8 mouse cellular contexts compared by ENCODE assay signal in genomic region chr2:3118203-3118941, GRCm38 (mm10). TPM values are rescaled to one million over a fixed set of nuclear protein-coding genes. Genes with fewer than 3 reads are reported as not detected.
DNase-seq lines count a peak whose midpoint lies in the region; ATAC-seq and TF ChIP-seq lines count a peak whose summit lies in the region.

No protein-coding gene starts in this region.

- H3K4me3 ChIP-seq in erythroblast, embryonic 14.5 days (replicated peaks): peak overlapping the region; percentile 57
- peak overlapping the region; percentile 88 for H3K4me3 ChIP-seq in embryonic facial prominence, embryonic 14.5 days (ENCODE audit: low read depth, low read length)
- peak overlapping the region; percentile 84 for H3K4me3 ChIP-seq in heart, embryonic 10.5 days
- peak overlapping the region; percentile 82 for H3K4me3 ChIP-seq in kidney, embryonic 15.5 days (replicated peaks)
- H3K4me3 ChIP-seq in limb, embryonic 14.5 days (replicated peaks; ENCODE audit: low read length): peak overlapping the region; percentile 88
- H3K4me3 ChIP-seq in midbrain, embryonic 16.5 days (ENCODE audit: low read depth, low read length): peak overlapping the region; percentile 91
- H3K4me3 ChIP-seq in stomach, embryonic 14.5 days (ENCODE audit: low read depth, low read length): peak overlapping the region; percentile 87

- no peaks in the 10 kb centered on the region for H3K9me3 ChIP-seq in erythroblast, embryonic 14.5 days (ENCODE audit: control insufficient read depth, low read length)
- no peaks in the 10 kb centered on the region for H3K9me3 ChIP-seq in embryonic facial prominence, embryonic 14.5 days (ENCODE audit: control insufficient read depth, low read length)
- H3K9me3 ChIP-seq in heart, embryonic 10.5 days: no peaks in the 10 kb centered on the region
- H3K9me3 ChIP-seq in kidney, embryonic 15.5 days (replicated peaks): no peaks in the 10 kb centered on the region
- H3K9me3 ChIP-seq in limb, embryonic 14.5 days (ENCODE audit: control insufficient read depth, low read length): no peaks in the 10 kb centered on the region
- H3K9me3 ChIP-seq in midbrain, embryonic 16.5 days (replicated peaks; ENCODE audit: control insufficient read depth, low read length, poor library complexity, severe bottlenecking): no peaks in the 10 kb centered on the region
- no peaks in the 10 kb centered on the region for H3K9me3 ChIP-seq in stomach, embryonic 14.5 days (ENCODE audit: control insufficient read depth, low read depth, low read length)

- peak overlapping the region; percentile 91 for H3K9ac ChIP-seq in embryonic facial prominence, embryonic 14.5 days (ENCODE audit: low read depth, low read length)
- peak overlapping the region; percentile 89 for H3K9ac ChIP-seq in kidney, embryonic 15.5 days
- H3K9ac ChIP-seq in limb, embryonic 14.5 days (ENCODE audit: low read depth, low read length, severe bottlenecking): peak overlapping the region; percentile 95
- peak overlapping the region; percentile 98 for H3K9ac ChIP-seq in midbrain, embryonic 16.5 days (ENCODE audit: low read depth, low read length)
- peak overlapping the region; percentile 89 for H3K9ac ChIP-seq in stomach, embryonic 14.5 days (replicated peaks; ENCODE audit: low read depth, low read length)

- peak overlapping the region; percentile 88 for H3K27ac ChIP-seq in embryonic facial prominence, embryonic 14.5 days (replicated peaks; ENCODE audit: low read depth, low read length)
- peak overlapping the region; percentile 96 for H3K27ac ChIP-seq in heart, embryonic 10.5 days
- peak overlapping the region; percentile 94 for H3K27ac ChIP-seq in kidney, embryonic 15.5 days
- peak overlapping the region; percentile 88 for H3K27ac ChIP-seq in limb, embryonic 14.5 days (replicated peaks; ENCODE audit: low read depth, low read length)
- H3K27ac ChIP-seq in midbrain, embryonic 16.5 days (ENCODE audit: low read length): peak overlapping the region; percentile 95
- H3K27ac ChIP-seq in stomach, embryonic 14.5 days (ENCODE audit: low read length): peak overlapping the region; percentile 90

- peaks cover 25% of the 10 kb centered on the region for H3K27me3 ChIP-seq in erythroblast, embryonic 14.5 days (ENCODE audit: control insufficient read depth)
- no peaks in the 10 kb centered on the region for H3K27me3 ChIP-seq in embryonic facial prominence, embryonic 14.5 days (replicated peaks; ENCODE audit: control insufficient read depth, insufficient read depth, low read length)
- no peaks in the 10 kb centered on the region for H3K27me3 ChIP-seq in heart, embryonic 10.5 days (ENCODE audit: insufficient read depth, poor library complexity, severe bottlenecking)
- H3K27me3 ChIP-seq in kidney, embryonic 15.5 days: no peaks in the 10 kb centered on the region
- H3K27me3 ChIP-seq in limb, embryonic 14.5 days (ENCODE audit: control insufficient read depth, insufficient read depth, low read length): no peaks in the 10 kb centered on the region
- no peaks in the 10 kb centered on the region for H3K27me3 ChIP-seq in midbrain, embryonic 16.5 days (ENCODE audit: control insufficient read depth, insufficient read depth, low read depth, low read length)
- no peaks in the 10 kb centered on the region for H3K27me3 ChIP-seq in stomach, embryonic 14.5 days (ENCODE audit: control insufficient read depth, insufficient read depth, low read length)

- peak; percentile 92 for DNase-seq in embryonic facial prominence, embryonic 14.5 days (ENCODE audit: low spot score)
- DNase-seq in heart, embryonic 10.5 days (ENCODE audit: low spot score): peak; percentile 87
- DNase-seq in limb, embryonic 14.5 days (ENCODE audit: low spot score): peak; percentile 86

- H3K36me3 ChIP-seq in erythroblast, embryonic 14.5 days (ENCODE audit: control insufficient read depth): no peaks in the 10 kb centered on the region
- no peaks in the 10 kb centered on the region for H3K36me3 ChIP-seq in embryonic facial prominence, embryonic 14.5 days (ENCODE audit: control insufficient read depth, insufficient read depth, low read length)
- no peaks in the 10 kb centered on the region for H3K36me3 ChIP-seq in heart, embryonic 10.5 days
- H3K36me3 ChIP-seq in kidney, embryonic 15.5 days: no peaks in the 10 kb centered on the region
- H3K36me3 ChIP-seq in limb, embryonic 14.5 days (ENCODE audit: control insufficient read depth, insufficient read depth, low read length): no peaks in the 10 kb centered on the region
- H3K36me3 ChIP-seq in midbrain, embryonic 16.5 days (ENCODE audit: control insufficient read depth, insufficient read depth, low read length): no peaks in the 10 kb centered on the region
- H3K36me3 ChIP-seq in stomach, embryonic 14.5 days (ENCODE audit: control insufficient read depth, insufficient read depth, low read length): no peaks in the 10 kb centered on the region

- peak overlapping the region; percentile 63 for H3K4me2 ChIP-seq in embryonic facial prominence, embryonic 14.5 days (ENCODE audit: low read depth, low read length)
- peak overlapping the region; percentile 67 for H3K4me2 ChIP-seq in kidney, embryonic 15.5 days
- H3K4me2 ChIP-seq in limb, embryonic 14.5 days (replicated peaks; ENCODE audit: low read depth, low read length, severe bottlenecking): peak overlapping the region; percentile 71
- peak overlapping the region; percentile 83 for H3K4me2 ChIP-seq in midbrain, embryonic 16.5 days (ENCODE audit: low read length)
- H3K4me2 ChIP-seq in stomach, embryonic 14.5 days (replicated peaks; ENCODE audit: low read depth, low read length): peak overlapping the region; percentile 59

- H3K4me1 ChIP-seq in erythroblast, embryonic 14.5 days (ENCODE audit: control insufficient read depth): peaks cover 2% of the 10 kb centered on the region; the same call in 1 of the 2 replicates
- peaks cover 15% of the 10 kb centered on the region; the same call in 1 of the 2 replicates for H3K4me1 ChIP-seq in embryonic facial prominence, embryonic 14.5 days (ENCODE audit: control insufficient read depth, insufficient read depth, low read length)
- peaks cover 14% of the 10 kb centered on the region; the same call in 1 of the 2 replicates for H3K4me1 ChIP-seq in heart, embryonic 10.5 days
- H3K4me1 ChIP-seq in kidney, embryonic 15.5 days: peaks cover 23% of the 10 kb centered on the region
- peaks cover 17% of the 10 kb centered on the region for H3K4me1 ChIP-seq in limb, embryonic 14.5 days (ENCODE audit: control insufficient read depth, insufficient read depth, low read length)
- peaks cover 18% of the 10 kb centered on the region for H3K4me1 ChIP-seq in midbrain, embryonic 16.5 days (ENCODE audit: control insufficient read depth, insufficient read depth, low read length)
- peaks cover 6% of the 10 kb centered on the region for H3K4me1 ChIP-seq in stomach, embryonic 14.5 days (ENCODE audit: control insufficient read depth, insufficient read depth, low read length)

- ATAC-seq in erythroblast, adult 5-6 weeks (replicated peaks; ENCODE audit: low FRiP score, poor library complexity, severe bottlenecking): no peak
- peak; percentile 91 for ATAC-seq in embryonic facial prominence, embryonic 14.5 days (ENCODE audit: low read depth)
- ATAC-seq in kidney, embryonic 15.5 days (replicated peaks; ENCODE audit: low FRiP score): peak; percentile 95
- peak; percentile 92 for ATAC-seq in limb, embryonic 14.5 days (ENCODE audit: low FRiP score, low read depth)
- peak; percentile 92 for ATAC-seq in midbrain, embryonic 16.5 days
- ATAC-seq in stomach, embryonic 14.5 days (ENCODE audit: insufficient number of reproducible peaks, insufficient read depth, low FRiP score, low read depth): peak; percentile 93

- under 1% methylated on average over 19 of the region's 93 CpGs for WGBS in embryonic facial prominence, embryonic 14.5 days
- under 1% methylated on average over 76 of the region's 93 CpGs for WGBS in heart, embryonic 10.5 days
- under 1% methylated on average over 72 of the region's 93 CpGs for WGBS in kidney, embryonic 15.5 days
- under 1% methylated on average over 74 of the region's 93 CpGs for WGBS in limb, embryonic 14.5 days
- WGBS in midbrain, embryonic 16.5 days: under 1% methylated on average over 47 of the region's 93 CpGs
- WGBS in stomach, embryonic 14.5 days: under 1% methylated on average over 68 of the region's 93 CpGs

- TF ChIP-seq POLR2A in limb, embryonic 14.5 days (IDR thresholded peaks at IDR 0.05; ENCODE audit: borderline replicate concordance, extremely low read depth, insufficient read depth, insufficient read length): peak; percentile 82; the same call in 1 of the 2 replicates

RNA-seq across cellular contexts. Expression of gene Fam171a1, which starts 4.3 kb away (rescaled TPM):
- polyA plus RNA-seq in erythroblast, embryonic 14.5 days (2012): 0.01 TPM in 2 replicates
- 0.21 TPM in 1 of 2 replicates, not detected in the other for total RNA-seq in erythroblast, adult 5-6 weeks (2015; ENCODE audit: low replicate concordance)
- total RNA-seq in erythroblast, adult 5-6 weeks (2017; ENCODE audit: low replicate concordance): 0.17 and 0.42 TPM in 2 replicates
- 31.2 and 37.0 TPM in 2 replicates for polyA plus RNA-seq in embryonic facial prominence, embryonic 14.5 days (2014; fragmentation: Nextera tagmentation; extraction: Ambion mirVana)
- 34.0 and 35.3 TPM in 2 replicates for polyA plus RNA-seq in heart, embryonic 10.5 days (2016; fragmentation: Nextera tagmentation; extraction: Ambion mirVana)
- 53.5 and 57.1 TPM in 2 replicates for polyA plus RNA-seq in kidney, embryonic 15.5 days (2015; fragmentation: Nextera tagmentation; extraction: Ambion mirVana)
- polyA plus RNA-seq in limb, embryonic 14.5 days (2012; rRNA removed): 32.7 and 33.7 TPM in 2 replicates
- 31.7 and 38.1 TPM in 2 replicates for polyA plus RNA-seq in limb, embryonic 14.5 days (2014; fragmentation: Nextera tagmentation; extraction: Ambion mirVana)
- 44.0 and 48.0 TPM in 2 replicates for polyA plus RNA-seq in midbrain, embryonic 16.5 days (2015; fragmentation: Nextera tagmentation; extraction: Ambion mirVana)
- 33.6 and 34.0 TPM in 2 replicates for polyA plus RNA-seq in stomach, embryonic 14.5 days (2014; fragmentation: Nextera tagmentation; extraction: Ambion mirVana)

Comparison
In these comparisons a context has a peak if more than half of its experiments do, and no peak if none do; other contexts are left out.
1. RNA of gene Fam171a1, which starts 4.3 kb away (polyA plus RNA-seq): 53.5 to 57.1 TPM in kidney, embryonic 15.5 days, 44.0 to 48.0 TPM in midbrain, embryonic 16.5 days, 34.0 to 35.3 TPM in heart, embryonic 10.5 days, 33.6 to 34.0 TPM in stomach, embryonic 14.5 days, 31.7 to 38.1 TPM in limb, embryonic 14.5 days and 31.2 to 37.0 TPM in embryonic facial prominence, embryonic 14.5 days; 0.01 TPM in erythroblast, embryonic 14.5 days; every median in the first group is over 10 times any median in the second.
2. Peak in every context shown above with its lines, with median percentiles within 50 percentile points of each other: H3K4me3 ChIP-seq, DNase-seq, H3K27ac ChIP-seq, H3K4me2 ChIP-seq and H3K9ac ChIP-seq.